Mouse (Mus musculus) urinary bladder, postnatal 25 days (tissue): ENCODE measurements at regions not wholly inside any gene's neighbourhood (a gene's known extent, or its start where the extent isn't known, plus 50 kb on each side); places are given as distances from the start of the nearest gene placed in this dataset.

Experiments
- DNase-seq: peaks from one replicate; pipeline ENCODE4 v3.0.0; 2022; ENCODE audit warnings: low spot score

- no peak for DNase-seq
Measured at GRCm38 (mm10) chr19:14191820-14192219, 278.5 kb downstream of the Olfr1505 start.

- no peak for DNase-seq
Measured at GRCm38 (mm10) chr19:14197864-14198263, 284.5 kb downstream of the Olfr1505 start.

DNA sequence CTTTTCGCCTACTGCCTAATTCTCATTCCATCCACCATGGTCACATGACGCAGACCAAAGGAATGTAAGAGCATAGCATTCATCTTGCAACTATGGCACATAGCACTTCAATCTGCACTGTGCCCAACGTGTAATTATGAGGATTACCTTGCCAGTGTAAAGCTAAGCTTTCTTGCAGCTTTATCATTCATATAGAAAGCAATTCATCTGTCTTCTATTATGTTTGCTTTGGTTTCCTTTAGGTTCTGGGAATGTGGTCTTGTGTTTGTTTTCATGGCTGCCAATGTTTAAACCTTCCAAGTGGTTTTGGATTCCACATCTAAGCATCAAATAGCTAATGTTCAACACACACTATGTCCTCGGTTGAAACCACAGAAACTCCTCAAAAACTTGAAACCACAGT, 307.2 kb downstream of the Olfr1505 start:
- DNase-seq = no peak

DNA sequence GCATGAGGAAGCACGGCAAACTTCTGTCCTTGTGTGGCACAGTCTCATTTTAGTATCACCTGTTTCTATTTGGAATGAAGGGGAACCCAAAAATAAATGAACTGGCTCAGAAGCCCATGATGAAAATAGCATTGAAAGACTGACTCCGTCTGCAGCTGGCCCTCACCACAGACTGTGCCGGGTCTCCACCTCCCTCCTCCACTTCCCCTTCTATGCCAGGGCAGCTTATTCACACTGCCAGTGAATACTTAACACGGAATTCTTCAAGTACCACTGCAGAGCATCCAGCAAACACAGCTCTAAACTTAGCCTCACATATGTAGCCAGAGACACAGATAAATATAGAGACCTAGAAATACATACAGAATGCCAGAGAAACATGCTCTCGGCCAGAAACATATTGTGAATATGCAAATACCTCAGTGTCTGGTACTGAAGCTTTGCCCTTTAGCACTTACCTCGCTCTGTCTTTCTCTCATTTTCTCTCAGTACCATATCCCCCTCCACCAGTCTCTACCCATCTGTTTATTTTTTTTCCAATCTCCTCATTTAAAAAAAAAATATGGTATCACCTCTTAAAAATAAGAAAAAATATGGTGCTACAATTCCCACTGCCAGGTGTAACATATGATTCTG, 311.8 kb downstream of the Olfr1505 start:
- no peak for DNase-seq

GRCm38 (mm10) chr19:14225787-14226186, 312.5 kb downstream of the Olfr1505 start:
- DNase-seq = no peak

DNA sequence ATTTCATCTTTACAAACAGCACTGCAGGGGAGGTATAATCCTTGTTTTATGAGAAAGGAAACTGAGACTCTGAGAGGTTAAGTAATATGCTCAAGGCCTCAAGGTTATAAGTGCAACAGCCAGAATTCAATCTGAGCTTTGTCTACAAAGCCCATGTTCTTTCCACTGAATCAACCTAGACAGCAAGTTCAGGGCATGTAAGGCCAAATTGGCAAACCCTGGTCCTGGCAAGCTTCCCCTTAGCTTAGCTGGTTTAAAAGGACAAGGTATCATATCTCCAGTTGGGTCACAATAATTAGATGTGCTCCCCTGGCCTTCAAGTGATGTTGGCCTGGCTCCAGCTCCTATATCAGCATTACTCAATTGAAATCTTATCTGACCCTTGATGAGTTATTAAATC, 313.2 kb downstream of the Olfr1505 start:
- DNase-seq = no peak

- no peak for DNase-seq
Measured at GRCm38 (mm10) chr19:14243565-14243964, 330.2 kb downstream of the Olfr1505 start.

DNA sequence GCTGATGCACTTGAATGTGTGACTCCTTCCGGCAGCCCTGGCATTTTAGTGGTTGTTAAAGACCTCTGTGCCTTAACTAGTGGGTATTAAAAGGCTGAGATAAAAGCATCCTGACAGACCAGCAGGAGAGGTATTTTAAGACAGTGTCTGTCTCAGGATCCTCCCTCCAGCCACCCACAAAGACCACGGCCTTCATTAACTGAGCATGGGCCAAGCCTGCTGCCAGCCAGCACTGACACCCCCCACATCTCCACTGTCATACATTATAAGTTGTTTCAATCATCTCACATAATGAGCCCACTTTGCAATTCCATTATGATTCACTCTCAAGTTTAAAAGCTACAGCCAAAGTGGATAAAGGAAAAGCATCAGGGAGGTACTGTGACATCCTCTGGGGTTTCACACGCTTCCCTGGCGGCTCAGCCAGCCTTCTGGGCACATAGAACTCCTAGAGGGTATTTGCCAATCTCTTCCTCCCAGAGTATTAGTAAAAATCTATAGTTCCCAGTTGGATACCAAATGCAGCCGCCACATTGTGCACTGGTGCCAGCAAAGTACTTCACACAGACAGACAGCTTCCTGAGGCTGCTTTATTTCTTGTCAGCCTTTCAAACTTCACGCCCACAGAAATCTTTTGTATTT, 333.8 kb downstream of the Olfr1505 start:
- DNase-seq = no peak

DNA sequence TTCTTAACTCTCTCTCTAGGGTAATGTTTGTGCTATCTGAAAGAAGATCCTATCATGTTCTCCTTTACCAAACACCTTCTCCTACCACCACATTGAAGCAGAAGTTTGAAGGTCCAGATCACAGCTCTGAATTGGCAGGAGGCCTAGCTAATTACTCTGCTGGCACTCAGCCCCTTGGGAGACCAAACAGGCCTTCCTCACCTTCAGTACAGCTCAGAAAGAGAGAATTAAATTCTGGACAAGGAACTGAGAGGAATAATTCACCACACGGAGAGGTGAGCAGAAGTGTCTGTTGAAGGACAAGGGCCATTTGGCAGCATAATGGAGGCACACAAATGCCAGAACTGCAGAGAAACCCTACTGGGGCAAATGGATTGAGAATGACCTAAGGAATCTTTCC, 334.6 kb downstream of the Olfr1505 start:
- no peak for DNase-seq

DNA sequence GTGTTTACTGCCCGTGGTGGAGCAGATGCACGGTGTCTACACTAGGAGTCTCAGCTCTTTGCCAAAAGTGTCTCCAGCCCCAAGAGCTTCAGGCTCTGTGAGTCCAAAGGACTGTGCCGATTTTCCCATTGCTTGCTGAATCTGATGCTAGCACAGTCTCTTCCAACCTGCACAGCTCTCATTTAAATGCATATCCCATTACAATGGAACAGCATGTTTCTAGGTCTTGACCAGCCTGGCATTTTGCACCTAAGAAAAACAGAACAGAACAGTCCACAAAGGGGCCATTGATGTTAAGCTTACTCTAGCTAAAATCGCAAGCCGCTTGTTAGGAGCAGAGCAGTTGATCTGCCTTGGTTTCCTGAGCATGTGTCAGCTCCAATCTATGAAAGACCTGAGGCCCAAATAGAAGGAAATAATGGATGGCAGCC, 339.2 kb downstream of the Tle4 start:
- DNase-seq = no peak

- DNase-seq = no peak
Measured at GRCm38 (mm10) chr19:14259223-14259622, 338.6 kb downstream of the Tle4 start.

DNA sequence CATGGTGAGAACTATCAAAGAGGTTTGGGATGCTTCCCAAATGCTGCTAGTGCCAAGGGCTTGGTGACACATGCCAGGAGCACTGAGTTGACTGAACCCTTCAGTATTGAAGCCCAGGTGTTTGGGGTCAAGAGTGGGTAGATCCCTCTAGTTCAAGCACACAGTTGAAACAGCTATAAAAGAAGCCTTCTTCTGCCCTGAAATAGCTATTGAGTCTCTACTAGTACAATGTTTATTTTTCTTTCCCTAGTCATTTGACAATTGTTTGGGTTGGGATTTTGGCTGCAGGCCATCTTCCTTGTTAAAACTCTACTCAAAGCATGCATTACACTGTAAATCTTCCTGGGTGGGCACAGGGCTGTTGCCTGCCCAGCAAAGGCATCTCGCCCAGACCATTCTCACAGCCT, 308.5 kb downstream of the Tle4 start:
- no peak for DNase-seq

DNA sequence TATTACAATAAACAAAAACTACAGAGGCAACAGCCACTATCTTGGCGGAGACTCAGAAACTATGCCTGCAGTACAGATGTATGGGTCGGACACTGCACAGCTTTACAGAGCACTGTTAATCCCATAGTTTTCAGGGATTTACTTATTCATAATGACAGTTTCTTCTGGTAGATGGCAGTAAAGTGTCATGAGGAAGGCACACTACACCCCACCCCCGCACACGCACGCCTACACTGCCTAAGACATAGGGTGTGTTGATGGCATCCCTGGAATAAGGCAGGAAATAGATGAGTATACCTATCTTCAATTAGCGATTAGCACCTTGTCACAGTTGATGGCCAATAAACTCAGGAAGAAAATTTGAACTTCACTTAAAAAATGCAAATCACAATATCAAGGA, 306.9 kb downstream of the Tle4 start:
- no peak for DNase-seq

GRCm38 (mm10) chr19:14293172-14293571, 304.7 kb downstream of the Tle4 start:
- no peak for DNase-seq

GRCm38 (mm10) chr19:14301176-14301943, 296.5 kb downstream of the Tle4 start:
- DNase-seq = no peak

DNA sequence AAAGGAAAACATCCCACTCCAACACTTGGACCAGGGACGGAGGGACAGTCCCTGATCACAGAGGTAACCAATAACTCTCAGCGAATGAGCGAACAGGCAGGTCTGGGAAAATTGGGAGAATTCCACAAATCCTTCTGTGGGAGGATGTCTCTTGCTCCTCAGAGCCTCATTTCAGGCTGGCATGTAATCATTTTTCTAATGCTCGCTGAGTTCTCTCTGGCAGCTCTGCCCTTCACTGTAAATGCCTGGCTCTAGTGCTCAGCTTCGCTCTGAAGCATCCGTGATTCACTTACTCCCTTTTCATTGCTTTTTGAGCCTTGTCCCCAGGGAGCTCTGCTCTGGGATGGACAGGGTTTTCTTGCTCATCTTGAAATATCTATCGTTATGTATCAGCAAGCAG, 283.6 kb downstream of the Tle4 start:
- no peak for DNase-seq

DNA sequence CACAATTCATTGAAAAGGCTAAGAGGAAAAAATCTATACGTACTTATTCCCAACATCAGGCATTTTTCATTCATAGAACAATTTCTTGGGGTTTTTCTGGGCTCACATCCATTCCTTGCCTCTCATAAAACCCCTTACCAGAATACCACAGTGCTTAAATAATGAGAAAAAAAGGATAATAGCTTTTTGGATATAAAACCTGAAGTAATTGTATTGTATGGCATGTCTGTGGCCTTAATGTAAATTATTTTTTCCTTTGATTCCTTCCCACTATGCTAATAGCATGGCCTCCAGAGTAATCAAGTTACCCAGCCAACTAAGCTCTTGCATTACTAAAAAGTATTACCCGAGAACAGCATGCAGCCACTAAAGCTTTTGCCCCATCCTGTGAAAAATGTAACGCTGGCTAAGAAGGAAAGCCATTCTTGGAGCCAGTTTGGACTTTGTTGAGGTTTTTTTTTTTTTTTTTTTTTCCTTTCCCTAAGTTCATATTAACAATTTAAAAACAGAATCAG, 278.1 kb downstream of the Tle4 start:
- DNase-seq = no peak

DNA sequence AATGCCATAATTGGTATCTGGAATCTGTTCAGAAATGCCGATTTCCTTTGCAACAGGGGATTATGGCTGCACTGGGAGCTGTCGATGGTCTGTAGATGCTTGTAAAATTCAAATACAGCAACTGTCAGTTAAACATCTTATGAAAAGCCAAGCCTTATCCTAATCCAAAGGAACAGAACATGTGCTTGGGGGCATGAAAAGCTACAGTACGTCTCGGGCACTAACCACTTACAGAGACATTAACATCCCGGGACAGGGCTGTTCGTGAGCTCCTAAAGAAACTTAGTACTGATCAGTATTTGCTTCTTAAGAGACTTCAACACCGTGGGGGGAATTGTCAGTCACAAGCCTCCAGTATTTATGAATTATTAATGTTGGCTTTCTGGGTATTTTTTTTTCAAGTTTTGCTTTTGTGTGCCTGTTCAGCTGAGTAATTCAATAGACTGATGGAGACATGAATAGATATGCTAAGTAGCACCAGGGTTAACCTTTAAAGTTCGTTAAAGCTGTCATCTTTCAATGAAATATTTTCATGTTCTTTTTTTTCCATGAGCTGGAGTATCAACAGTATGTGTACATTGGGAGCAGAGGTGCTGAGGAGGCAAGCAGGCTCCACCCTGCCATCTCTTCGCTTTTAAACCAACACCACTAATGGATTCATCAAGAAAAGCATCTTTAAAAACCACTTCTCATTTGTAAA, 272.3 kb downstream of the Tle4 start:
- DNase-seq = no peak

DNA sequence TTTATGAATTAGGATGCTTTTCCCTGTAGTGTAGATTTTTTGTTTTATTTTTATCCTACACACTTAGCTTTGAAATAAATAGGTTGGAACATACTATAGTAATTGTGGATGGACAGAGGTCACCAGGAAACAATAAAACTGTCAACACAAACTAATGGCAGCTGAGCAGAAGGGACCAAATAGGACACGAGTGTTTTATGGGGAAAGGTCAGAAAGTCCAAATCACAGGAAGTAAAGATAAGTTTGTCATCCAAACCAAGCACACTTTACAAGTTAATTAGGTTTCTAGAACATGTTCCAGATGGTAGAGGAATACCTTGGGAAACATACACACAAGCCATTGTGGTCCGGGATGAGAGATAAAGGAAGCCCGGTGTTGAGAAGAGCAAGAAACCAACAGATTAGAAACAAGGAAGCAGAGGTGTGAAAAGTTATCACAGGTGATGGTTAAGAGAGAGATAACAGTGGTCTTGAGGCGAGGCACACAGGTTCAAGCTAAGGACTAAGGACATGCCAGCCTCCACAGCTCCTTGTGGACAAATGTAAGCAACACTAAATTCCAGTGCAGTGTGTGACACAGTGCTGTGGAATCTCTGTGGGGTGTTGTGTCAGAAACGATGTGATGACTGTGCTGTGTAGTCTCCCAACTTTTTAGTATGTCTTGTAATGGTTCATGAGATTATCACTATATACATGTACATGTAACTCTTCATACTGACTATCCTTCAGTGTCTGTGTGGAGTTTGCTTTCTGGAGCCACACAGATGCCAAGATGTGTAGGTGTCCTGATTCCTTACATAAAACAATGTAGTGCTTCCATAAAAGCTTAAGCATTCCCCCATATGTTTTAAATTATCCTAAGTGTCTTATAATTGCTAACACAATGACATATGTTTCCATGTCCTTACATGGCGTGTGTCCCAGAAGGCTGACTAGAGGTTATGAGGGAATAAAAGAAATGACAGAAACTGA, 264.5 kb downstream of the Tle4 start:
- no peak for DNase-seq

- no peak for DNase-seq
Measured at GRCm38 (mm10) chr19:14337025-14337424, 260.8 kb downstream of the Tle4 start.

DNA sequence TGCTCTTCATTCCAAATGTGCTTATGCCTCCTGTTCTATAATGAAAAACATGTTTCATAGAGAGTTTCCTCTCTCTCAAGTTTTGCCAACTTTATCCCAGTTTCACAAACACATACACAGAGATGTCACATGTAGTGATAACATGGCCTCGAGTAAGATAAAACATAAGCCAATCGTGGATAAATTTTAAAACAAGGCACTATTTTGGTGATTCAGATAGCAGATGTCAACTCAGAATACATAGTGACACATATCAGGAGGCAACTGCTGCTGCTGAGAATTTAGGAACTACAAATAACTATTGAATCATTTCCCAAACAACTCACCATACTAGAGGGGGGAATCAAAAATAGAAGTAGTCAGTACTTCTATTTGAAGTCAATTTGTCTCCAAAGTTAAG, 257.1 kb downstream of the Tle4 start:
- no peak for DNase-seq
